Mouse (Mus musculus) v-Abl transformed pro-B cells (cell line): ENCODE results near the gene Musk.

Experiments
- in situ Hi-C, 2 experiments: fragments of 400-800 bp; cut with MboI; formaldehyde crosslinking; loops; one replicate each; pipeline ENCODE4 v1.15.1; 2025; ENCODE audit not compliant: unreplicated experiment in 2 of 2

Musk gene

GRCm38 (mm10) chr4:58307421-58307820 lies 21.7 kb downstream of the Musk start:
- in situ Hi-C loops = no loop called here

- in situ Hi-C loops = no loop called here
These were observed 27.6 kb downstream of the Musk start for GRCm38 (mm10) chr4:58313344-58313743.

- in situ Hi-C loops = no loop called here
These were observed 29.3 kb downstream of the Musk start for GRCm38 (mm10) chr4:58314942-58315508.

GRCm38 (mm10) chr4:58317536-58317935 lies 31.8 kb downstream of the Musk start:
- in situ Hi-C loops = no loop called here

GRCm38 (mm10) chr4:58320293-58320692 lies 34.5 kb downstream of the Musk start:
- in situ Hi-C loops = no loop called here

GRCm38 (mm10) chr4:58326746-58327145 lies 41.0 kb downstream of the Musk start:
- in situ Hi-C loops = no loop called here

- in situ Hi-C loops = no loop called here
These were observed 42.5 kb downstream of the Musk start for GRCm38 (mm10) chr4:58328231-58328630.

- in situ Hi-C loops = no loop called here
These were observed 44.3 kb downstream of the Musk start for GRCm38 (mm10) chr4:58330016-58330415.

- in situ Hi-C loops = no loop called here
These were observed 45.3 kb downstream of the Musk start for GRCm38 (mm10) chr4:58330864-58331638.

GRCm38 (mm10) chr4:58332394-58332793 lies 46.6 kb downstream of the Musk start:
- in situ Hi-C loops = no loop called here

- in situ Hi-C loops = no loop called here
These were observed 50.5 kb downstream of the Musk start for GRCm38 (mm10) chr4:58336227-58336626.

- in situ Hi-C loops = no loop called here
These were observed 53.5 kb downstream of the Musk start for GRCm38 (mm10) chr4:58339226-58339625.

GRCm38 (mm10) chr4:58350206-58350605 lies 64.4 kb downstream of the Musk start:
- in situ Hi-C loops = no loop called here

- in situ Hi-C loops = no loop called here
These were observed 65.4 kb downstream of the Musk start for GRCm38 (mm10) chr4:58351165-58351564.

- in situ Hi-C loops = no loop called here
These were observed 65.8 kb downstream of the Musk start for GRCm38 (mm10) chr4:58351590-58351989.

- in situ Hi-C loops = no loop called here
These were observed 73.2 kb downstream of the Musk start for GRCm38 (mm10) chr4:58358996-58359395.

- in situ Hi-C loops = no loop called here
These were observed 79.6 kb downstream of the Musk start for GRCm38 (mm10) chr4:58365321-58365720.

GRCm38 (mm10) chr4:58371106-58371505 lies 85.3 kb downstream of the Musk start:
- in situ Hi-C loops = no loop called here

GRCm38 (mm10) chr4:58373599-58373998 lies 87.8 kb downstream of the Musk start:
- in situ Hi-C loops = no loop called here

- in situ Hi-C loops = no loop called here
These were observed 88.5 kb downstream of the Musk start for GRCm38 (mm10) chr4:58374141-58374870.

GRCm38 (mm10) chr4:58379186-58379585 lies 93.4 kb downstream of the Musk start:
- in situ Hi-C loops = no loop called here
